Mouse (Mus musculus) hindbrain, postnatal 0 days (tissue): ENCODE measurements at regions not wholly inside any gene's neighbourhood (a gene's known extent, or its start where the extent isn't known, plus 50 kb on each side); places are given as distances from the start of the nearest gene placed in this dataset.

Experiments used
- ATAC-seq: fragments of 200-750 bp; cut with Nextera tagmentation; 2 replicates; pipeline ENCODE4 v1.8.0; 2017; ENCODE audit warnings: mild to moderate bottlenecking, moderate TSS enrichment, moderate library complexity
- DNase-seq: peaks from one replicate; pipeline ENCODE4 v3.0.0-alpha.2; 2015; ENCODE audit warnings: low spot score
- H3K27ac ChIP-seq: fragments of 300-500 bp; sonication (generic); 2 replicates; pipeline ENCODE4 v1.5.1; 2014; ENCODE audit warnings: mild to moderate bottlenecking
- H3K27me3 ChIP-seq: fragments of 300-500 bp; sonication (generic); 2 replicates; pipeline ENCODE4 v1.6.1; 2014; ENCODE audit warnings: low read length, mixed read lengths; ENCODE audit not compliant: insufficient read depth
- H3K36me3 ChIP-seq: fragments of 300-500 bp; sonication (generic); 2 replicates; pipeline ENCODE4 v1.6.1; 2014; ENCODE audit warnings: low read length, mixed read lengths; ENCODE audit not compliant: insufficient read depth
- H3K4me1 ChIP-seq: fragments of 300-500 bp; sonication (generic); 2 replicates; pipeline ENCODE4 v1.6.1; 2014; ENCODE audit warnings: antibody characterized with exemption, low read length, mixed read lengths; ENCODE audit not compliant: insufficient read depth
- H3K4me2 ChIP-seq: fragments of 300-500 bp; sonication (generic); 2 replicates; pipeline ENCODE4 v1.6.1; 2014; ENCODE audit warnings: low read depth, mild to moderate bottlenecking, low read length, moderate library complexity, mixed read lengths
- H3K4me3 ChIP-seq: fragments of 300-500 bp; sonication (generic); 2 replicates; pipeline ENCODE4 v1.5.1; 2014; ENCODE audit warnings: low read length
- H3K9ac ChIP-seq: fragments of 300-500 bp; sonication (generic); replicated peaks from 2 replicates; pipeline ENCODE4 v1.6.1; 2014; ENCODE audit warnings: mild to moderate bottlenecking, low read length, moderate library complexity, mixed read lengths
- H3K9me3 ChIP-seq: fragments of 300-500 bp; sonication (generic); 2 replicates; pipeline ENCODE4 v1.6.1; 2016; ENCODE audit warnings: low read length, mixed read lengths
- CTCF ChIP-seq: IDR thresholded peaks from 2 replicates; pipeline ENCODE4 v1.5.1; 2016; ENCODE audit warnings: antibody characterized with exemption, control low read depth, low read depth
- WGBS: fragments of 180-500 bp; shearing (Covaris S2); extraction: QIAGEN DNeasy Blood & Tissue Kit; methylation state at CpG from one replicate; pipeline ENCODE4 v1.1.7; 2014; 5-methylcytosine and 5-hydroxymethylcytosine counted together

DNA sequence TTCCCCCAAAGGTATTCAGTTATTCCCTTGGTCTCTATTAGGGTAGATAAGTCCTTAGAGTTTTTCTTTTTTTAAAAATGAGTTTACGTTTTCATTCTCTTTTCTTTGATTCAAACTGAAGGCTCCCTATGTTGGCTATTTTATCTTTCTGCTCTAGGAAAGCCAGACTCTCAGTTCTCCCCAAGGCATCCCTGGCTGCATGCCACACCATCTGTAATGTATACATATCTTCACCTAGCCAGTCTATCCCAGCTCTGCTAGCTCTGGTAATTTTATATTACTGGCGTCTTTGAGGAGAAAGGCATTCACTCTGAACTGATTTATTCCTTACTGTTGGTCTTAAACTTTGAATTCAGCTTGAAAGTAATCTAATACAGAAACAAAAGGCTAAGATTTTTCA lies 65.2 kb upstream of the Cabcoco1 start:
- H3K27ac ChIP-seq: no peak overlapping the region; the same call in 1 of the 2 replicates
- 42% methylated on average over 2 of the region's 2 CpGs for WGBS
- H3K9me3 ChIP-seq: no peaks in the 10 kb centered on the region
- no peak for ATAC-seq
- H3K4me1 ChIP-seq: no peaks in the 10 kb centered on the region
- H3K4me2 ChIP-seq: no peak overlapping the region
- TF ChIP-seq CTCF: no peak
- DNase-seq: peak; percentile 52
- H3K9ac ChIP-seq: no peak overlapping the region
- no peaks in the 10 kb centered on the region for H3K36me3 ChIP-seq
- no peaks in the 10 kb centered on the region for H3K27me3 ChIP-seq
- H3K4me3 ChIP-seq: no peak overlapping the region

DNA sequence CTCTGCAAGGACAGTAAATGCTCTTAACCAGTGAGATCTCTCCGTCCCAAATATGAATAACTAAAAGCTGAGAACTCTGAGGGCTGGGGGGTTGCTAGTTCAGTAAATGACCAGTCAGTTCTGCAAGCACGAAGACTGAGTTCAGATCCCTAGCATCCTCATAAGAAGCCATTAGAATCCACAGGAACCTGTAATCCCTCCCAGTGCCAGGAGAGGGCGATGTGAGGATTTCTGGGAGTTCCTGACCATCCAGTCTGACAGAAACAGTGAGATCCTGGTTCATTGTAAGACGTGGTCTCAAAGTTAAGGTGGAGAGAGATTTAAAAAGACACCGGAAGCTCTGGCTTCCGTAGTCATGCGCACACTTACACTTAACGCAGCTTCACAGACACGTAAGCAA lies 70.2 kb upstream of the Cabcoco1 start:
- ATAC-seq (no peak), DNase-seq (peak; percentile 40)
- H3K36me3 ChIP-seq: no peaks in the 10 kb centered on the region
- H3K9ac ChIP-seq: no peak overlapping the region
- no peak overlapping the region for H3K4me3 ChIP-seq
- H3K4me2 ChIP-seq: no peak overlapping the region
- WGBS: 83% methylated on average over 9 of the region's 9 CpGs
- peak; percentile 43 for TF ChIP-seq CTCF
- no peaks in the 10 kb centered on the region for H3K9me3 ChIP-seq
- H3K4me1 ChIP-seq: no peaks in the 10 kb centered on the region
- no peaks in the 10 kb centered on the region for H3K27me3 ChIP-seq
- H3K27ac ChIP-seq: no peak overlapping the region

DNA sequence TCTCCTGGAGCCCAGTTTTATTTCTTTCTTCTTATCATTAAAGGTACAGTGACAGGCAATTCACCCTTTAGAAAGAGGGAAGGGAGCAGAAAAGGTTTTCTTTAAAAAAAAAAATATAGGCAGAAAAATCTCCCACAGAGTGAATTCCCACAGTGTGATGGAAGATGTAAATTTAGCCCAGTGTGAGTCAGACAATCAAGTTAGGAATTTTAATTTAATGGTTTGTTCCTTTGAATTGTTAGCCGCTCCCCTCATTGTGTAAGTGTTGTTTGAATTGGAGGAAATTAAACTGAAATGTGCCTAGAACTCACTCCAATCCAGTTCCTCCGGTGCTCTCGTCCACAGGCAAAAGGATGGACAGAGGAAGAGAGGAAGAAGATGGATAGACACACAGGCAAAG lies 71.0 kb upstream of the Cabcoco1 start:
- H3K9ac ChIP-seq: no peak overlapping the region
- no peaks in the 10 kb centered on the region for H3K9me3 ChIP-seq
- H3K4me3 ChIP-seq: no peak overlapping the region
- WGBS: 68% methylated on average over 3 of the region's 3 CpGs
- H3K27me3 ChIP-seq: no peaks in the 10 kb centered on the region
- no peak for TF ChIP-seq CTCF
- no peak overlapping the region for H3K27ac ChIP-seq
- DNase-seq (no peak), ATAC-seq (no peak)
- no peaks in the 10 kb centered on the region for H3K4me1 ChIP-seq
- no peak overlapping the region for H3K4me2 ChIP-seq
- no peaks in the 10 kb centered on the region for H3K36me3 ChIP-seq

DNA sequence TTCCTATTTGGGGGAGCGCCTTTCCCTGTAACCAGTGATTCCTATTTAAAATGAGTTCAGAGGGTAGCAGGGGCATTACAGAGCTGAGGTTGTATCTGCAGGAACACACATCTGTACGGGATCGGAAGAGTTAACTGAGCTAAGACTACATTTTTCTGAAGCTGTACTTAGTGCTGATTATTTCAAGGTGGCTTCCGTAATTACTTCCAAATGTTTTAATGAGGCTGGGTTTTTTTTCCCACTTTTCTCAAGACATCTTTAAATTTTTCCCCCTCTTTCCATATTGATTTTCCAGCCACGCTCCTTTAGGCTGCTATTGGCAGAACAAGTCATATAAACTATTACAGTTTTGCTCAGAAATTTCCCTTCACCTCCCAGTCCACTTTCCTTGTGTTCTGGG lies 82.1 kb upstream of the Cabcoco1 start:
- no peaks in the 10 kb centered on the region for H3K36me3 ChIP-seq
- ATAC-seq: no peak

DNA sequence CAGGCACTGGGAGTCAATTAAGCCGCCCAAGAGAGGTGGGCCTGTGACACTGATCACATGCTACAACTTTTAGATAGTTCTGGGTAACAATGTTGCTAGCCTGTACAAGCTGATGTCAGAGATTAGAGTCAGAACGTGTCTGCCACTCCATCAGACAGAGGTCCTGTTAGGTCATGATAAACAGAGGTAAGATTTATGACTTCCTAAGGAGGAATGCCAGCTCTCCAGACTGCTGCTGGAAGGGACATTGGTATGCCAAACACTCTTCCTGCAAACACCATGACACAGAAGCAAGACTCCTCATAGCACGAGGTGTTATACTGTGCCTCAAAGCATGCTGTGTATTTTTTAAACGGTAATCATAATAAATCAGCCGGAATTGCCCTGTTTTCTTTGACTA lies 83.6 kb upstream of the Cabcoco1 start:
- Histone ChIP-seq H3K36me3 (no peaks in the 10 kb centered on the region), H3K9me3 (no peaks in the 10 kb centered on the region), H3K9ac (no peak overlapping the region), H3K4me1 (no peaks in the 10 kb centered on the region), H3K4me3 (no peak overlapping the region), H3K27me3 (no peaks in the 10 kb centered on the region), H3K4me2 (no peak overlapping the region), H3K27ac (no peak overlapping the region)
- TF ChIP-seq CTCF: no peak
- DNase-seq: no peak
- WGBS: 76% methylated on average over 5 of the region's 5 CpGs
- ATAC-seq: no peak

More for the DNA sequence above, 82.1 kb upstream of the Cabcoco1 start:
- WGBS: 91% methylated on average over 5 of the region's 5 CpGs
- no peaks in the 10 kb centered on the region for H3K9me3 ChIP-seq
- no peak overlapping the region for H3K9ac ChIP-seq
- H3K4me3 ChIP-seq: no peak overlapping the region
- no peak overlapping the region for H3K27ac ChIP-seq
- no peak for DNase-seq
- no peaks in the 10 kb centered on the region for H3K27me3 ChIP-seq
- H3K4me1 ChIP-seq: no peaks in the 10 kb centered on the region
- no peak for TF ChIP-seq CTCF
- H3K4me2 ChIP-seq: no peak overlapping the region

DNA sequence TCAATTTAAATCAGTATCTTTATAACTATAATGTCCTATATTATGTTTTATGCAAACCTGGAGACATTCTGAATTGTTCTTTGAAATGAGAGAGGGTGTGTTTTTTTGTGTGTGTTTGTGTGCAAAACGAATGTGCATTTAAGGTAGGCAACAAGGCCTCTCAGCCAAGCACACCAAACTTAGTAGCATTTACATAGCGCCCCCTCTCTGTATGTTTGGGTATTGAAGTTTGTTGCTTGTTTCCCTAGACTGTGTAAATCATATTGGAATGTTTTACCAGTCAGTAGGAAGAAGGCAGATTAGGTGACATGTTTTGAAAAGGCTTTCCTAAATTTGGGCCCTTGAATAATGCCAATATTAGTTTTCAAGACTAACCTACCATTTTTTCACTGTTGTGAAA lies 84.1 kb upstream of the Cabcoco1 start:
- ATAC-seq (no peak), DNase-seq (no peak)
- H3K4me2 ChIP-seq: no peak overlapping the region
- no peak overlapping the region for H3K9ac ChIP-seq
- H3K4me3 ChIP-seq: no peak overlapping the region
- H3K9me3 ChIP-seq: no peaks in the 10 kb centered on the region
- no peaks in the 10 kb centered on the region for H3K4me1 ChIP-seq
- TF ChIP-seq CTCF: peak; percentile 48
- no peaks in the 10 kb centered on the region for H3K27me3 ChIP-seq
- H3K36me3 ChIP-seq: no peaks in the 10 kb centered on the region
- H3K27ac ChIP-seq: no peak overlapping the region
- 46% methylated on average over 2 of the region's 2 CpGs for WGBS

DNA sequence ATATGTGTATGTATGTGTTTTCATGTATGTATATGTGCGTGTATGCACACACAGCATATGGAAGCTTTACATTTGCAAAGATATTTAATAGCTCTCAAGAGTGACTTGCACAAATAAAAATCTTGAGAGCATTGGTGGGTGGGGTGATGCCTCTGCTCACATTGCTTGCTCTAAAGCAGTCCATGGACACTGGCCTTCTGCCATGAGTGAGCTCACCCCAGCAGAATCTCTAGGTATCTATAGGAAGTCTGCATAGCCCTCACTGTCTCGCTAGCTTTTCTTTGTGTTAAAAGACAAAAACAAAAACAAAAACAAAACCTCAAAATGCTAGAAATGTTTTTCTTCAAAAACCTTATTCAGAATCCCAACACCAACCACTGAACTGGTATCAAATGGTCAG lies 87.8 kb upstream of the Cabcoco1 start:
- TF ChIP-seq CTCF: no peak
- Histone ChIP-seq H3K27me3 (no peaks in the 10 kb centered on the region), H3K9ac (no peak overlapping the region), H3K4me3 (no peak overlapping the region), H3K4me2 (no peak overlapping the region), H3K36me3 (no peaks in the 10 kb centered on the region), H3K27ac (no peak overlapping the region), H3K9me3 (no peaks in the 10 kb centered on the region), H3K4me1 (no peaks in the 10 kb centered on the region)
- DNase-seq (no peak), ATAC-seq (no peak)
- WGBS: 89% methylated on average over 2 of the region's 2 CpGs
